Mouse (Mus musculus) embryonic fibroblast, embryonic 13.5 days (primary cell): ENCODE data around the gene Rnf20. TPM values are rescaled to one million over a fixed set of nuclear protein-coding genes. Genes with fewer than 3 reads are reported as not detected.

Experiments used
- H3K27ac ChIP-seq: 2 replicates; pipeline ENCODE4 v1.5.1; 2012; ENCODE audit warnings: low read length, control low read depth, inconsistent platforms; ENCODE audit not compliant: insufficient read depth
- H3K4me1 ChIP-seq: 2 replicates; pipeline ENCODE4 v1.6.1; 2011; ENCODE audit warnings: low read length; ENCODE audit not compliant: control insufficient read depth, insufficient read depth
- H3K4me3 ChIP-seq: 2 replicates; pipeline ENCODE4 v1.5.1; 2011; ENCODE audit warnings: mild to moderate bottlenecking, control low read depth, low read length; ENCODE audit not compliant: insufficient read depth
- CTCF ChIP-seq: IDR thresholded peaks from 2 replicates; pipeline ENCODE4 v1.5.1; 2011; ENCODE audit warnings: mild to moderate bottlenecking, control low read depth, low read length, moderate library complexity, borderline replicate concordance; ENCODE audit not compliant: insufficient read depth
- POLR2A ChIP-seq: IDR thresholded peaks from 2 replicates; pipeline ENCODE4 v1.6.1; 2011; ENCODE audit warnings: low read depth, mild to moderate bottlenecking, control low read depth, low read length, moderate library complexity
- polyA plus RNA-seq: library from polyadenylated mRNA; stranded (reverse); fragments of >200 nt; gene quantifications from 2 replicates; pipeline ENCODE4 v1.2.4, GENCODE M21; 2011; ENCODE audit warnings: low read depth; ENCODE audit not compliant: missing spikeins, insufficient read length

Gene Rnf20
- polyA plus RNA-seq, 1 experiment: 60.5 TPM

DNA sequence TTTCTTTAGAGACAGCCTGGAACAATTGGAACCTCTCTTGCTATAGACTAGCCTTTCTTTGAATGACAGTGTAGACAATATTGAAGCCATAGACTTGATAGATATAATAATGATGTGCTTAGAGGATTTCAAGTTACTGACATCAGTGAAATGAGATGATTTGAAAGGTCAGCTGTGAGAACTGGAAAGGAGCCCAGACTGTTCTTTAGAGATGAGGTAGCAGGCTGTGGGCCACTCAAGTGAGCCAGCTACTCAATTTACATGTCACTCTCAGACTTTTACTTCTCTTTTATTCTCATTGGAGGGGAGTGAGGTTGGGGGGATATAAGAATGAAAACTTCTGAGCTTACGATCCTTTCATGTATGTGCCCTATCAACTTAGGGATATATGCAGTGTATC, 27.6 kb downstream of the Rnf20 start:
- no peak for TF ChIP-seq CTCF
- no peak for TF ChIP-seq POLR2A
- H3K4me3 ChIP-seq: no peak overlapping the region
- no peaks in the 10 kb centered on the region for H3K4me1 ChIP-seq
- no peak overlapping the region for H3K27ac ChIP-seq

DNA sequence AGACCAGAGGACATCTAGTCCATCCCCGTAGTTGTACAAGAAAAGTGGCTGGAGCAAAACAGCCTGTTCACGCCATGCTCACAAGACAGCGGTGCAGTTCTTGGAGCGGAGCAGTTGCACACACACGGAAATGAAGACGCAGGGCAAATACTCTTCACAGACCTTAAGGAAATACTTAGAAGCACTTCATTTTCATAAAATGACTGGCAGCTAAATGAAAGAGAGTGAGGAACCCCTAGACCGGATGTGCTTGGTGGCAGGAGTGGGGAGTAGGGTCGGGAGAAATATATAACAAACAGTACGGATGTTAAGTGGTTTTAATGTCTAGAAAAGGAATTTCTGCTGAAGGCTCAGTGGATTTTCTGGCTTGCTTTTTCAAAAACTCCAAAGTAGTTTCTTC, 29.9 kb downstream of the Rnf20 start:
- no peak overlapping the region for H3K4me3 ChIP-seq
- TF ChIP-seq CTCF (no peak), POLR2A (no peak)
- H3K4me1 ChIP-seq: no peaks in the 10 kb centered on the region
- no peak overlapping the region for H3K27ac ChIP-seq

DNA sequence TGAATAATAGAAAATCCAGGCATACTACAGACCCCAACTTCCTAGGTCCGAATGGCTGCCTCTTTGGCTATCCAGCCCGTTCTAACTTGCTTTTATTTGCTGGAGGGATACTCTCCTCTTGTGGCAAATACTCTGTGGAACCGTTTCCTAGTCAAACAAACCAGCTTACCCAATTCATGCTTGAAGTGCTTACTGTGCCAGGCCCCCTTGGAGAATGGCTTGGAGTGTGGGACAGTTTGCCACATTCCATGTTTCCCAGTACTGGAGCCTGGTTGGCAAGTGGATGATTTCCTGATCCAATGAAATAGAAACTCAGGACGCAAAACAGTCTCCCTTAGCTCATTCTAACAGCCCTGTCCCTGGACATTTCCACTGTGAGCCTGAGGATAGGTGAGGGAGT, 30.4 kb downstream of the Rnf20 start:
- Histone ChIP-seq H3K4me1 (no peaks in the 10 kb centered on the region), H3K4me3 (no peak overlapping the region), H3K27ac (no peak overlapping the region)
- TF ChIP-seq CTCF (no peak), POLR2A (no peak)

DNA sequence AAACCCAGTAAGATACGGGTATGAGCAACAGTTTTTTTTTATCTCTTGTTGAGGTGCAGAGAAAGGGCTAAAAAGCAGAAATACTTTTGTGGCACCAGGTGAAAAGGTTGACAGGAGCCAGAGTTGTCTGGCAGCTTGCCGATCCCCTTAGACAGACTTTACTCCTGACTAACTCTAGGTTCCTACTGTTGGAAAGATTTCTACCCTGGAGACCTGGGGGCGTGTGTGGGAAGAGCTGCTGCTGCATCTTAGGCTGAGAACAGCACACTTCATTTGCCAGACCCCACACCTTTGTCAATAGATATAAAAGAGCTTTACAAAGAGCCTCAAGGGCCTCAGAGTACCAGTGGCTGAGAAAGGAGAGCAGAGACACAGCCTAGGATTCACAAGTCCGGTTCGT, 33.0 kb downstream of the Rnf20 start:
- no peak overlapping the region for H3K4me3 ChIP-seq
- no peak overlapping the region for H3K27ac ChIP-seq
- no peak for TF ChIP-seq CTCF
- TF ChIP-seq POLR2A: no peak
- no peaks in the 10 kb centered on the region for H3K4me1 ChIP-seq

DNA sequence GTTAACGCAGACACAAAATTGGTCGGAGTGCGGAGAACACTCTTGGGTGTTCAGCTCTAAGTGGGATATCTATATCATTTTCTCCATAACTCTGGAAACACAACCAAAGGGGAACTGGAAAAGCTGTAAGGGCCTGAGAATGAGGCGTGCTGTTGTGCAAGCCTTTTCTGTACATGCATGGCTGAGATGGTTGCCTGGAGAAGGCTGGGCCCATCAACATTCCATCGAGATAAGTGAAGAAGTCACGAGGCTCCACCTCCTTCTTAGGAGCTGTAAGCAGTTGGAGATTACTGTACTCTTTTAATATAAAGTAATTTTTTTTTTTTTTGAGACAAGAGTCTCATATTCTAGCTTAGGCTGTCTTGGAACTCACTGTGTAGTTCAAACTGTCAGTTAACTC, 44.3 kb downstream of the Rnf20 start:
- no peak for TF ChIP-seq CTCF
- TF ChIP-seq POLR2A: no peak
- Histone ChIP-seq H3K27ac (no peak overlapping the region), H3K4me1 (no peaks in the 10 kb centered on the region), H3K4me3 (no peak overlapping the region)

DNA sequence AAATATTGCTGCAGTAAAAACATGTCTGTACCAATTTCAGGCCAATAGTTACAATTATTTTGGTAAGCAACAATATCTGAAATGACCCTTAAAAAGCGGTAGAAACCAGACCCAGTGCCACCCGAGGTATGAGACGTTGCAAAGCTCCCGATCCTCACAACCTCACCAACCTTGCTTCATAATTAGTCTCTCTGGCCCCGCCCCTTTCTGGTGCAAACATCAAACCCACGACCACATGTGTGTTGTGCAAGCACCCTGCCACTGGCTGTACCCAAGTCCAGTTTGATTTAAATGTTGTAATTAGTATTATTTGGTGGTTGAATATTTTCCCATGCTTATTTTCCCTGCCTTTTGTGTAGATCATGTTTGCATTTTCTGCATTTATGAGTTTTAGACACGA, 45.0 kb downstream of the Rnf20 start:
- Histone ChIP-seq H3K4me3 (no peak overlapping the region), H3K27ac (no peak overlapping the region), H3K4me1 (no peaks in the 10 kb centered on the region)
- no peak for TF ChIP-seq CTCF
- TF ChIP-seq POLR2A: no peak

DNA sequence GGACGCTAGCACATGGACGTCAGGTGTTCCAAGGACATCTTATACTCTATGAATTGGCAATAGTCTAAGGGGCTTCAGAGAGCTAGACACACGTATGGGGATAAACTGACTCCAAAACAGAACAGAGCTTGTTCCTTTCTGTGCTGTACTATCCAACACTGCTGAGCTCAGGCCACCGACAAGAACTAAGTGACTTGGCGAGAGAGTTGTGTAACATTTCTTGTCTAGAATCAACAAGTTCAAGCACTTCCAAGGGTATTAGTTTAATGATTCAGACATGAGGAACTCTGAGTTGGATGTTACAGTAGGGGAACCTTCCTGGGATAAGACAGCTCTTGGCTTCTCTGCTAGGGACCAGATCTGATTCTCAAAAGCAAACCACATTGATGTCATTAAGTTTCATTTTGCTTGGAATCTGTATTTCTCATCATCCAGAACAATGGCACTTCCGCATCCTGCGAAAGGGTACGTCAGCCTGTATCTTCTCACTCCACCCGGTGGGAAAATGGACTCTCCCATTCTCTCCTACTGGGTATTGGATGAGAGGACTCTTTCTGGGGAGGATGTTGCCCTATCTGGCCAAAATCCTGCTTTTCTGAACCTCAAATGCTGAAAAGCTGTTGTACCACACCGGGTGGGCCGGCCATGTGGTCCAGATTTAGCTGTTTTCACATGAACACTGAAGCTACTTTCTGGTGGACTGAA, 48.5 kb downstream of the Rnf20 start:
- H3K4me3 ChIP-seq: no peak overlapping the region
- TF ChIP-seq CTCF: no peak
- no peak for TF ChIP-seq POLR2A

DNA sequence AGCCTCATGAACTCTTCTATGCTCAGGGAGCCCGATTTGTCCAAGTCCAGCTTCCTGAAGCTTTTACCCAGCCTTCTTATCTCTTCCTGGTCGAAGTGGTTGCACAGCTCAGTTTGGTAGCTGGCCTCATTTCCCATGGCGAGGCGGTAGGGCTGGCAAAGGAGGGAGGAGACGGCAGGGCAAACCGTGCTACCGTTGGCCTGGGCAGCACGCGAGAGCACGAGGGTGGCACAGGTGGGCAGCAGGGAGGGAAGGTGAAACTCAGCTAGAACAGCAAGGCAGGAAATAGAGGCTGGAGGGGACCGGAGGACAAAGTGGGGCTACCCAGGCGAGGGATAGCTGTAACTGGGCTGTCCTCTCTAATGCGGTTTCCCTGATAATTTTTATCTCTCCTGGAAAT, 50.0 kb downstream of the Rnf20 start, which contains the start of gene Ppp3r2:
Gene Ppp3r2, minus strand, starts transcription at position 213 of the 400 bp plus-strand sequence.
- Histone ChIP-seq H3K4me3 (no peak within 1 kb of the TSS), H3K27ac (no peak within 1 kb of the TSS), H3K4me1 (no peaks in the 10 kb centered on the region)
- TF ChIP-seq CTCF (no peak), POLR2A (no peak)

More for the DNA sequence above, 48.5 kb downstream of the Rnf20 start:
- H3K4me1 ChIP-seq: no peaks in the 10 kb centered on the region
- H3K27ac ChIP-seq: no peak overlapping the region

DNA sequence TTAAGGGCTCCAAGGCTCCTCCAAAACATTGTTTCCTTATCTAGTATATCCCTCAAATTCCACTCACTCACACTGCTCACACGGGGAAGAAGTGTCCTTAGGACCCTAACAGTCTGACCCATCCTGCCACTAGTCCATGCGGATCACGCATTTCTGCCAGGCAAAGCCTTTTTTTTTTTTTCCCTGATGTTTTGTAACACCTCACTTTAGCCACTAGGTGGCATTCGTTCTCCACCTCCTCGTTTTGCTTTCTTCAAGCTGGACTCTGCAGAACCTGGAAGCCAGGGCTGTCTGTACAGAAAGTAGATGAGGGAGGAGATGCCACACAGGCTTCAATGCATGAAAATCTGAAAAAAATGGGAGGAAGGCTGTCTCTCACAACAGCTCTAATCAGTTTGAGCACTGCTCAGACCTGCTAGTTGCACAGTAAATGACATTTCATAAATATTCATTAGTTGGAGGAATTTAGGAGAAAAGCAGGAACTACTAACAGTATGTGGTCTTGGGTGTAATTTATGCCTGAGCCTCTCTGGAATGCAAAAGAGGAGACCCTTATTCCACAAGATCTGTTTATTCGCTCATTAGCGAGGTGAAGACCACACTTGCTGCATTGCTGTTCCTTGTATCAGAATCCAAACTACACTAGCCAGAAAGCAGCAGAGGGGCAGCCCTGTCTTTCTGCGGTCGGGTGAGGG, 56.9 kb downstream of the Rnf20 start:
- Histone ChIP-seq H3K27ac (no peak overlapping the region), H3K4me1 (no peaks in the 10 kb centered on the region), H3K4me3 (no peak overlapping the region)
- TF ChIP-seq CTCF (no peak), POLR2A (no peak)

DNA sequence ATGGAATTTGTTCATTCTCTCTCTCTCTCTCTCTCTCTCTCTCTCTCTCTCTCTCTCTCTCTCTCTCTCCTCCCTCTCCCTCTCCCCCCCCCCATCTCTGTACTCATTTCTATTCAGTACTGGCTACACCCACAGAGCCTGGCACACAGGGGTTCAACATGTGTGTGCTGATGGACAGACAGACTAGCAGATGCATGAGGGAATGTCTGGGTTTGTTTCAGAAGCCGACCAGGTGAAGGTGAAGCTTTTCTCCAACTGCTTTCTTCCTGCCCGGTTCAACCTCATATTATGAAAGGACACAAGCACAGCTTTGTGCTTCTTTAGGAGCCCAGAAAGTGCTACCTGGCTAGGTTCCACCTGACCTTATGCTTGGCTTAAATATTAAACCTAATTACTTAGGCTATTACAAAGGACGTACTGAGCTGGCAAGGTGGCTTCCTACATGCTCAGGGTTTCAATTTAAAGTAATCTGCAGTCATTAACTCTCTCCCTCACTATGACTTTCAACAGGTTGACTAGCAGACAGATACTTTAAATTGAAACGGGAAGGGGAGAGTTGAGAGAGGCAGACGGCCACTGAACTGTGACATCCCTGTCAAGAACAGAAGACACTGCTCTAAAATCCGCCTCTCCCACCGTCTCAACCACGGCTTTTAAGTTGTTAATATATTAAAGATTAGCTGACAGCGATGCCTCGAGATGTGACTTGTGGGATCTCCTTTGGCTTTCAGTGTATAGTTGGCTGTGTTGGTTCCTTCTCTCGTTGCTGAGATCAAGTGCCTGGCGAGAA, 59.8 kb downstream of the Rnf20 start:
- TF ChIP-seq POLR2A (no peak), CTCF (no peak)
- Histone ChIP-seq H3K4me1 (no peaks in the 10 kb centered on the region), H3K27ac (no peak overlapping the region), H3K4me3 (no peak overlapping the region)

Other genes with a start within 250 kb of the Rnf20 start
- gene Acnat2, start 223.9 kb upstream of the Rnf20 start, polyA plus RNA-seq: not detected in 2 replicates
- not detected in 2 replicates for gene Acnat1, start 158.1 kb upstream of the Rnf20 start, polyA plus RNA-seq
- gene Baat, start 125.4 kb upstream of the Rnf20 start, polyA plus RNA-seq: not detected in 2 replicates
- 33.4 and 41.7 TPM in 2 replicates for gene Mrpl50, start 110.9 kb upstream of the Rnf20 start, polyA plus RNA-seq
- gene Zfp189, start 110.8 kb upstream of the Rnf20 start, polyA plus RNA-seq: 5.0 and 7.1 TPM in 2 replicates
- not detected in 2 replicates for gene Aldob, start 82.5 kb upstream of the Rnf20 start, polyA plus RNA-seq
- gene Tmem246, start 34.1 kb upstream of the Rnf20 start, polyA plus RNA-seq: 7.1 and 9.6 TPM in 2 replicates
- gene Ppp3r2, start 50.0 kb downstream of the Rnf20 start, polyA plus RNA-seq: not detected in 2 replicates
- gene Grin3a, start 213.7 kb downstream of the Rnf20 start, polyA plus RNA-seq: 0.50 and 0.58 TPM in 2 replicates